Mouse (Mus musculus) liver, embryonic 14.5 days (tissue): ENCODE results near the gene Dlat. TPM values are rescaled to one million over a fixed set of nuclear protein-coding genes. Genes with fewer than 3 reads are reported as not detected.

Source experiments
- ATAC-seq: fragments of 200-750 bp; cut with Nextera tagmentation; 2 replicates; pipeline ENCODE4 v1.8.0; 2017; ENCODE audit warnings: moderate number of reproducible peaks, mild to moderate bottlenecking, moderate library complexity; ENCODE audit not compliant: insufficient read depth
- DNase-seq, 3 experiments: peaks; one replicate each; pipeline ENCODE4 v3.0.0-alpha.2; 2012 to 2013; ENCODE audit warnings: low read depth in 3 of 3, low spot score in 3 of 3
- H3K27ac ChIP-seq: fragments of 300-500 bp; sonication (generic); 2 replicates; pipeline ENCODE4 v1.5.1; 2014; ENCODE audit warnings: moderate library complexity, mild to moderate bottlenecking, control low read depth, inconsistent platforms
- H3K27me3 ChIP-seq: fragments of 300-500 bp; sonication (generic); 2 replicates; pipeline ENCODE4 v1.6.1; 2014; ENCODE audit warnings: mild to moderate bottlenecking, low read length, moderate library complexity; ENCODE audit not compliant: control insufficient read depth, insufficient read depth
- H3K36me3 ChIP-seq: fragments of 300-500 bp; sonication (generic); replicated peaks from 2 replicates; pipeline ENCODE4 v1.6.1; 2014; ENCODE audit warnings: low read depth; ENCODE audit not compliant: control insufficient read depth, insufficient read depth
- H3K4me1 ChIP-seq, 2 experiments: fragments of 200-500 bp in 1 of 2; fragments of 300-500 bp in 1 of 2; sonication (generic) in 1 of 2; replicated peaks; 2 replicates each; pipeline ENCODE4 v1.6.1; 2012 to 2014; ENCODE audit warnings: antibody characterized with exemption in 1 of 2, inconsistent platforms in 1 of 2, low read length in 1 of 2; ENCODE audit not compliant: control insufficient read depth in 2 of 2, insufficient read depth in 2 of 2
- H3K4me2 ChIP-seq: fragments of 300-500 bp; sonication (generic); 2 replicates; pipeline ENCODE4 v1.6.1; 2014; ENCODE audit warnings: low read depth, mild to moderate bottlenecking, control low read depth, moderate library complexity
- H3K4me3 ChIP-seq, 2 experiments: fragments of 200-500 bp in 1 of 2; fragments of 300-500 bp in 1 of 2; sonication (generic) in 1 of 2; 2 replicates each; pipeline ENCODE4 v1.5.1; 2012 to 2014; ENCODE audit warnings: low read depth in 2 of 2, low read length in 2 of 2, mild to moderate bottlenecking in 2 of 2, control low read depth in 1 of 2, inconsistent platforms in 1 of 2, moderate library complexity in 1 of 2; ENCODE audit not compliant: insufficient read depth in 1 of 2
- H3K9ac ChIP-seq: fragments of 300-500 bp; sonication (generic); replicated peaks from 2 replicates; pipeline ENCODE4 v1.6.1; 2014; ENCODE audit warnings: mild to moderate bottlenecking, control low read depth, moderate library complexity
- H3K9me3 ChIP-seq: fragments of 300-500 bp; sonication (generic); 2 replicates; pipeline ENCODE4 v1.6.1; 2016; ENCODE audit warnings: low read length, mixed read lengths; ENCODE audit not compliant: control insufficient read depth
- CTCF ChIP-seq: IDR thresholded peaks from 2 replicates; pipeline ENCODE4 v1.5.1; 2016; ENCODE audit warnings: antibody characterized with exemption, low read depth, control low read depth
- EP300 ChIP-seq: IDR thresholded peaks from 2 replicates; pipeline ENCODE4 v1.6.1; 2016; ENCODE audit warnings: antibody characterized with exemption, low read depth
- WGBS: fragments of 180-500 bp; shearing (Covaris S2); extraction: QIAGEN DNeasy Blood & Tissue Kit; methylation state at CpG from one replicate; pipeline ENCODE4 v1.1.7; 2014; ENCODE audit not compliant: insufficient replicate concordance; 5-methylcytosine and 5-hydroxymethylcytosine counted together
- polyA plus RNA-seq, 2 experiments: library from polyadenylated mRNA; depleted of rRNA in 1 of 2; stranded (reverse) in 1 of 2; unstranded in 1 of 2; fragments of >200 nt; fragmentation: Nextera tagmentation in 1 of 2; extraction: Ambion mirVana in 1 of 2; gene quantifications; 2 replicates each; pipeline versions ENCODE4 v1.2.1 to v1.2.3; 2012 to 2014

Gene Dlat
- polyA plus RNA-seq, 2 experiments = 14.4 to 32.0 TPM

DNA sequence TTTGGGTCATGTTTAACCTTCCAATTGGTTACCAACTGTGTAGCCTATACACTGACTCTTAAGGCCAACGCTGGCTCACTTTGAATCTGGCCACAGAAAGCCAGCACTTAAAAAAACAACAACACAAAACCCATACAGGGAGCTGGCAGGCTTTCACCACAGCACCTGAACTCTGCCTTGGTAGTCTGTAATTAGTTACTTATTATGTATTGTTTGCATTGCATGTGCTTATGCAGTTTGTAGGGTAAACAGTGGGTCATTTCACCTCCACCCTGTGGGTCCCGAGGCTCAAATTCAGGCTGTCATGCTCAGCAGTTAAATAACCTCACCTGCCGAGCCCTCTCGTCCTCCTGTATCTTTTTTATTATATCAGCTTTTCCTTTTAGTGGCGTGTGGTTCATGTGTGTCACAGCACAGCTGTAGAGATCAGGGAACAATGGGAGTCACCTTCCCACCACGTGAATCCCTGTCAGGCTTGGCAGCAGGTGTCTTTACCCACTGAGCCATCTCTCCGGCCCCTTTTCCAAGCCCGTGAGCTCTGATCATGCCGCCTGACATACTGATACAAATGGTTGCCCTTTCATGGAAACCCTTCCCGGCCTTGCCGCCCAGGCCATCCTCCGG, 64.7 kb downstream of the Dlat start:
- Histone ChIP-seq H3K36me3 (peaks cover 39% of the 10 kb centered on the region), H3K4me3 (no peak overlapping the region), H3K27ac (no peak overlapping the region; the same call in 1 of the 2 replicates), H3K4me2 (no peak overlapping the region), H3K9me3 (no peaks in the 10 kb centered on the region), H3K4me1 (peaks cover 0 to 6% of the 10 kb centered on the region in 2 experiments; a peak in 2 of 4 replicates), H3K9ac (no peak overlapping the region), H3K27me3 (no peaks in the 10 kb centered on the region)
- TF ChIP-seq EP300 = no peak
- TF ChIP-seq CTCF = no peak
- DNase-seq (no peak), ATAC-seq (peak; percentile 68)
- 63% methylated on average over 12 of the region's 12 CpGs for WGBS

DNA sequence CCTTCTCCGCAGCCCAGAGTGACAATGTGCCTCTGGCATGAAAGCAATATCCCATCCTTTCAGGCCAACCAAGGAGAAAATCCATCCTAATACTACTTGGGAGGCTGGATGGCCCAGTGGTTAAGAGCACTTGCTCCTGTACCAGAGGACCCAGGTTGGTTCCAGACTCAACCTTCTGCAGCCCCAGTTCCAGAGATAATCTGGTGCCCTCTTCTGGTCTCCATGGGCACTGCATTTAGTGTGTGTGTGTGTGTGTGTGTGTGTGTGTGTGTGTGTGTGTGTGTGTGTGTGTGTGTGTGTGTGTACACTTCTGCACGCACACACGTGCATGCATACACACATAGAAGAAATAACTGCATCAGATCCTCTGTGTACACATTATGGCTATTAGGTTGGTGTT, 66.0 kb downstream of the Dlat start:
- H3K27me3 ChIP-seq = no peaks in the 10 kb centered on the region
- H3K9me3 ChIP-seq = no peaks in the 10 kb centered on the region
- no peak for DNase-seq
- no peak overlapping the region for H3K4me3 ChIP-seq
- H3K4me2 ChIP-seq = no peak overlapping the region
- peaks cover 0 to 6% of the 10 kb centered on the region in 2 experiments; a peak in 2 of 4 replicates for H3K4me1 ChIP-seq
- no peak overlapping the region for H3K27ac ChIP-seq
- no peak overlapping the region for H3K9ac ChIP-seq
- H3K36me3 ChIP-seq = peaks cover 26% of the 10 kb centered on the region
- WGBS = 61% methylated on average over 3 of the region's 3 CpGs
- 0 out of 2 replicates have a peak, but pooled peaks have one; percentile 21 for ATAC-seq
- no peak for TF ChIP-seq EP300
- peak; percentile 82 for TF ChIP-seq CTCF

DNA sequence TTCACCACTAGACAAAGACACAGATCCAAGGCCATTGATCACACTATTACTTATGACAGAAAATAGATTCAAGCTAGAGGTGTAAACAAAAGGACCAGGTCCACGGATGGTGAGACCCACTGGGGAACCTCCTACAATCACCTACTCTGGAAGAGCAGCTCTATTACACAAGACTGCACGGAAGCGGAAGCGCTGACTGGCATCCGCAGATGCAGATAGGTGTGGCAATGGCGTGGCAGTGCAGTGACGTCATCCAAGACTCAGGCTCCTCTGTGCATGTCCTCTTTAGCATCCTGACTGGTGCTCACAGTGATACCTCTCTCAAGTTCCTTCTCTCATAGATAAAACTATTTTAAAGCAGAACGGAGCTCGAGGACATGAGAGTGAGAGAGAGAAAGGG, 66.6 kb downstream of the Dlat start:
- H3K27ac ChIP-seq = no peak overlapping the region
- peaks cover 20% of the 10 kb centered on the region for H3K36me3 ChIP-seq
- H3K9me3 ChIP-seq = no peaks in the 10 kb centered on the region
- H3K4me2 ChIP-seq = no peak overlapping the region
- no peak overlapping the region for H3K9ac ChIP-seq
- DNase-seq (no peak), ATAC-seq (no peak)
- peaks cover 0 to 6% of the 10 kb centered on the region in 2 experiments; a peak in 2 of 4 replicates for H3K4me1 ChIP-seq
- TF ChIP-seq EP300 (no peak), CTCF (no peak)
- no peak overlapping the region for H3K4me3 ChIP-seq
- H3K27me3 ChIP-seq = no peaks in the 10 kb centered on the region
- 74% methylated on average over 9 of the region's 9 CpGs for WGBS

DNA sequence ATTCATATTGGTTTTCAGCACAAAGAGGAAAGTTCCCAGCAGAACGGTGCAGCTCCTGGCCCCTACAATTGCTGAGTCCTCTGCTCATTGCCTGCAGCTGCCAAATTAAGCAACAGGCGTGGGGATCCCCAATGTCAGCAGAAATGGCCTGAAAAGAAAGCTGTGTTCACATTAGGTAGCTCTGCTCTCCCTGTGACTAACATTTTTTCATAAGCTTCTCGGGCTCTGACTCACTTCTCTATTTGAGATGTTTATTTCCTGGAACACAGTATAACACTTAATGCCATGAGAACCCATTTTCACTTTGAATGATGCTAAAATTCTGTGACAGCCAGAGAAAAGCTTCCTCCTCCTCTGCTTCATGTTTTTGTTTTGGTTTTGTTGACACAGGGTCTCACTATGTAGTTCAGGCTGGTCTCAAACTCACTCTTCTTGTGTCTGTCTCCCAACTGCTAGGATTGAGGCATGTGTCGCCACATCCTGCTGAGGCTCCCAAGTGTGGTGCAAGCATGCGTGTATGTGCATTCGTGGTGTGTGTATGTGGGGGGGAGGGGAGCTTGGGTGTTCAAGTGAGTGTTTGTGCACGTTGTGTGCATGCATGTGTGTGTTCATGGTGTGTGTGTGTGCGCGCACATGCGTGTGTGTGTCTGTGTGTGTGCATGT, 68.6 kb downstream of the Dlat start:
- no peak for ATAC-seq
- no peak for TF ChIP-seq EP300
- no peak for TF ChIP-seq CTCF
- Histone ChIP-seq H3K4me2 (no peak overlapping the region), H3K36me3 (peaks cover 4% of the 10 kb centered on the region), H3K4me3 (no peak overlapping the region), H3K27me3 (no peaks in the 10 kb centered on the region), H3K9me3 (no peaks in the 10 kb centered on the region), H3K4me1 (peaks cover 0 to 6% of the 10 kb centered on the region in 2 experiments; a peak in 2 of 4 replicates), H3K9ac (no peak overlapping the region), H3K27ac (no peak overlapping the region)
- 48% methylated on average over 10 of the region's 10 CpGs for WGBS
- no peak for DNase-seq

DNA sequence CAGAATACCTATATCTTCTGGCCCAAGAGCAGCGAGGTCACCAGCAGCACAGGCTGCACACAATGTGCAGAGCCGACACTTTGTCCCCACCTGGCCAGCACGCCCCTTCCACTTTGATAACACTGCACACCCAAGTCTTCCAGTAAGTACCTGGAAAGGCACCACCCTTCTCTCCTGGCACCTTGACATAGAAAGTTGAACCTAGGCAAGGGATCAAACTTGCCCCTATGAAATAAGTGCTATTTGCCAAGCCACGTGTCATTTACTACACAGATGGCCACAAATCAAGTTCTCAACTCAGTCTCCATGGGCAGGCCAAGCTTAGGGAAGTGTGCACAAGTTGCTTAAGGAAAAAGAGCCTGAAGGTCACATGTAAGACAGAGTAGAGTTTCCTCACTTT, 72.6 kb downstream of the Dlat start:
- H3K4me2 ChIP-seq = no peak overlapping the region

More for the DNA sequence above, 72.6 kb downstream of the Dlat start:
- Histone ChIP-seq H3K27me3 (no peaks in the 10 kb centered on the region), H3K27ac (no peak overlapping the region), H3K36me3 (no peaks in the 10 kb centered on the region), H3K9ac (no peak overlapping the region), H3K4me3 (no peak overlapping the region), H3K4me1 (peaks cover 0 to 4% of the 10 kb centered on the region in 2 experiments; a peak in 2 of 4 replicates), H3K9me3 (no peaks in the 10 kb centered on the region)
- WGBS = 36% methylated on average over 4 of the region's 4 CpGs
- DNase-seq = no peak
- TF ChIP-seq EP300 (no peak), CTCF (no peak)
- ATAC-seq = no peak
